Mouse (Mus musculus) mesoderm, embryonic 11.5 days (tissue): ENCODE measurements around the gene Cfap100.

ENCODE experiments used
- DNase-seq: peaks from one replicate; pipeline ENCODE4 v3.0.0-alpha.2; 2012; ENCODE audit warnings: low read depth, low spot score

The Cfap100 gene

DNA sequence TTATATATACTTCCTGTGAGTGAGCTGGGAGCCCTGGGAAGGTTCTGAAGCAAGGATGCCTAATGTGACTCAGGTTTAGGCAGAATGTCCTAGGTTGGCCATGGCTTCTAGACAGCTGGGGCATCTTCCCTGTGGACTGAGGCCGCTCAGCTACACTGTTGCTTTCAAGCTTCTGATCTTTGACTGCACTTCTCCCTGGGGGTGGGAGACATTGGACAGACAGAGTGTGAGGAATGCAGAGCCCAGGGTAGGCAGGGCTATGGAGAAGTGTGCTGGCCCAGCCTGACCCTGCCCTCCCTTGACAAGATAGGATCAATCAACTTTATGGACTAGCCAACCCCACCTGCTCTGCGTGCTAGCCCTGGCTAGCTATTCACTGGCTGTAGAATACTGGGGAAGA is 32.6 kb upstream of the Cfap100 start:
- DNase-seq, result no peak

DNA sequence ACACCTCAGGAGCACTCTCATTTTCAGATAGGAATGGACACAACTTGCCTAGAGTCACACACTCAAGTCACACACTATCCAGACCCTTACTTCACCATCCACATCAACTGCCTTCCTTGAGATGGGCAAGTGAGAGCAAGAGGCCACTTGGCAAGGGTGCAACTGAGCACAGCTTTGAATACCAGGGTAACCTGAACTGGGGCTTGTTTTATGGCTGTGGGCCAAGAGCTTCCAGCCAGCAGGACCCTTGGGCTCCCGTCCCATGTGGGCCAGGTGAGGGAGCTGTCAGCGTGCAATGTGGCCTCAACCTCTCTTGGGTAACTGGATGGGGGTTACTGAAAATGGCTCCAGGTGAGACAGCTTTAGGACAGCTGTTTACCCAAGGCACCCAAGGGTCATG is 28.8 kb upstream of the Cfap100 start:
- no peak for DNase-seq

DNA sequence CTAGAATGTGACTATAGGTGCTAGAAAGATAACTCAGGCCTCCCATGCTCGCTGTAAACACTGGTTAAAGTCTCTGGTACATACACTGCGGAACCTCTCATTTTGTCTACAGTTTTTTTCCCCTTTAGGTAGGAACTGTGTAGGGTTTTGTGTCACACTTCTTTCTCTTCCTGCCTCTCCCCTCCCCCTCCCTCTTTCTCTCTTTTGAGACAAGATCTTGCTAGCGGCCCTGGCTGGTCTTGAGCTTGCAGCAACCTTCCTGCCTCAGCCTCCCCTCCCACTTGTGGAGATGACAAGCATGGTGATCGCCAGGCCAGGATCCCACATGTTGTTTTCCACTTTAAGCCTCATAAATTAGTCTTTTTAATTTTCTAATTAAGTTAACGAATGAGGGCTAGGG is 25.2 kb upstream of the Cfap100 start:
- no peak for DNase-seq

DNA sequence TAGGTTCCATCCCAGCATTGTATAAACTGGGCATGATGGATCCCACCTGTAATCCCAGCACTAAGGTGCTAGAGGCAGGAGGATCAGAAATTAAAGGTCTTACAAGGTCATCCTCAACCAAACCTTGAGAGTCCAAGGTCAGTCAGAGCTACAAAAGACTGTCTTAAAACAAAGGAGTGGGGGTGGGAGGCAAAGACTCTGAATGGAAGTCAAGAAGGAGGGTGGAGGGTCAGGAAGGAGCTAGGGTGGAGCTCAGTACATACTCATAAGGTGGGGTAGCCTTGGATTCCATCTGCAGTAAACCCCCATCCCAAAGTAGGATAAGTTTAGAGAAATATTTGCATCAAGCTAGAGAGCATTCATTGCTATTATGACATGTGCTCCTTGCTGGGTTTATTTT is 24.0 kb upstream of the Cfap100 start:
- DNase-seq, result no peak

DNA sequence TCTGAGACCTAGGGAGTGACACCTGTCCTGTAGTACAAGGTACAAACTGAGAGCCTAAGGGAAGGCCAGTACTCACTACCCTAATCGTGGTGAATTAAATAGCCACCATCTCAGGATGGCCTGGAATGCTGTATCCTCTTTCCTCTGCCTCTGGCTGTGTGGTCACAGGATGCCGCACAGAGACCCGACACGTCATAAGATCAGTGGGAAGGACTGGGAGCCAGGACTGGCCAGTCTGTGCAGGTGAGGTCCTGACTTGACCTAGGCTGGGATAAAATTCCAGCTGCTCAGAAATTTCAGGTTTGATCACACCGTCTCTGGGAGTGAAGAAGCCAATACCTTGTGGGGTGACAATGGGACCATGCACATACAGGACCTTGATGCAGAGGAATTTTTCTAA is 22.9 kb upstream of the Cfap100 start:
- no peak for DNase-seq

DNA sequence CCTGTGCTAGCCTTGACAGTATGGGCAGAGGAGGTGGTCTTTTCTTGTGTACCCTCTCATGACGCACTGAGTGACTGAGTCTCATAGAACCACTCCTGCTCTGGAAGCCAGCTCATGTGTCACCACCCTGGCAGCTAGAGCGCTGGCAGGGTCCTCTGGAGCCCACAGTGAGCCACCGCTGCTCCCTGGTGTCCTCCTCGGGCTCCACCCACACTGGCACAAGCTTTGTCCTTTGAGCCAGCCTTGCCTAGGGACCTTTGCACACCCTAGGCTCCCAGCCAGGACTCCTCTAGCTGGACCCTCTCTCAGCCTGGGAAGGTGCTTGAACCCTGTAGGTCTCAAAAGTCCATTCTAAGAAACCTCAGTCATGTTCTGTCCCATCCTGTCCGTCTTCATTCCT is 22.1 kb upstream of the Cfap100 start:
- no peak for DNase-seq

DNA sequence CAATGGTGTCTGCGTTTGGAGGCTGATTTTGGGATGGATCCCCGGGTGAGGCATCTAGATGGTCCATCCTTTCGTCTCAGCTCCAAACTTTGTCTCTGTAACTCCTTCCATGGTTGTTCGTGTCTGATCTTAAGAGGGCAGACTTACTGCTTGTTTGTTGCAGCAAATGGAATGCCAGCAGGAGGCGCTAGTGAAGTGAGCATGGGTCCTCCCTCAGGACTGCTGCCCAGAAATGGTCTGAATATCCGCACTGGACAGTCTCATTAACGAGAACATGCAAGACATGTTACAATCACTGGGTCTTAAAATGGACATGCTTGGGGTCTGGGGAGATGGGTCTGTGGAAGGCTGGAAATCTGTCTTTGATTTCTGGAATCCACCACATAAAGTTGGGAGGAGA is 21.6 kb upstream of the Cfap100 start:
- peak; percentile 70 for DNase-seq

DNA sequence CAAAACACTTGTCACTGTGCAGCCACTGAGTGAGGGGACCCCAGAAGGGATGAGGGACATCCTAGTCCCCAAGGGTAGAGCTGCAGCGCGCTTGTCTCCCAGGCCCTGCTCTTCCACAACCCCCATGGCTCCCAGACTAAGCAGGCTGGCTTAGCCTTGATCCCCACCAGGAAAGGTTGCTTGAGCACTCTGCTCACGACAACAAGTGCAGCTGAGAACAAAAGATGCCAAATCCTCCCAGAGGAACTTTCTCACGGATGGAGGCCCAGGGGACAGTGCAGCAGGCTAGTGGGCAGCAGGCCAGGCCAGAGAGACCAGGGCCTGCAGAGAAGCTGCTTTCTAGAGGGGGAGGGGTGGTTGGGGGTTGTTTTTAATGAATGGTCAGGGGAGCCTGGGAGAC is 18.3 kb upstream of the Cfap100 start:
- no peak for DNase-seq

DNA sequence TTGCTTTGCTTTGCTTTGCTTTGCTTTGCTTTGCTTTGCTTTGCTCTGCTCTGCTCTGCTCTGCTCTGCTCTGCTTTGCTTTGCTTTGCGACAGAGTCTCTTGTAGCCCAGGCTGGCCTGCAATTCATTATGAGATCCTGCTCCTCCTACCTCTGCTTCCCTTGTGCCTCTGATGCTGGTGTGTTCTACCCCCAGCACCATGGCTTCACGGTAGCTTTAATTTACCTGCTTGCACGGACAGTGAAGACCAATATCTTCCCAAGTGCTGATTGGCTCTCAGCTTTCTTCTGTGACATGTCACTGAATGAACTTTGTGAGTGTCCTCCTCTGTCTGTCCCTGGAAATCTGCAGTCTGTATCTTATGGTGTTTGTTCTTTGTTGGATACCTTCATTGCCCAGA is 8.4 kb upstream of the Cfap100 start:
- DNase-seq, result no peak

DNA sequence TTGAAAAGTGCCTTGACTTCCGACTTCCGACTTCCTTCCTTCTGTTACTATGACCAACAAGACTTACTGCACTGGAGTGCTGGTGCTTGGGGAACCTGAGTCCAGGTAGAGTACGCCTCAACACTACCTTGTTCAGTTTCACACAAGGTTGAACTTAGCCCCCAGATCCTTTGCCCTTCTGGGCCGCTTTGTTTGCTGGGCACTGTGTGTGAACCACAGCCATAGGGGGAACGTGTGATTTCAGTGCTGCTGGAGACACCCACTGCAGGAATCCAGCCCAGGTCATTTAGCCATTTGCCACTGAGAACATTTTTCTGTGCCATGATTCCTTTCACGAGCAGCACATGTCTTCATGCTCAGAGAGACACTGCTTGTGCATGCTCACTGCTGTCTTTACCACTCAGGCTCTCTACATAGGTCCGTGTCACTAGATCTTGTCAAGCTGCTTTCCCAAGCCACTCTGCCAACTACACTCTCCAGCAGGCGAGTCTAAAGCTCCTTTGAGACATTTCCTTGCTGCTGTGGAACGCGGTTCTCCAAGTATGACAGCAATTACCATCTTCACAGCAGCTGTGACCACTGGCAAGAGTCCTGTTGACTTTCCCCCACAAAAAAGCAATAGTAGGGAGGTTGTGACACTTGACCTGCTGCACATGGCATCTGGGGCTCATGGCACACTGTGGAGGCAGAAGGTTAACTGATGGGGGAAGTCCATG is 7.8 kb upstream of the Cfap100 start:
- no peak for DNase-seq

DNA sequence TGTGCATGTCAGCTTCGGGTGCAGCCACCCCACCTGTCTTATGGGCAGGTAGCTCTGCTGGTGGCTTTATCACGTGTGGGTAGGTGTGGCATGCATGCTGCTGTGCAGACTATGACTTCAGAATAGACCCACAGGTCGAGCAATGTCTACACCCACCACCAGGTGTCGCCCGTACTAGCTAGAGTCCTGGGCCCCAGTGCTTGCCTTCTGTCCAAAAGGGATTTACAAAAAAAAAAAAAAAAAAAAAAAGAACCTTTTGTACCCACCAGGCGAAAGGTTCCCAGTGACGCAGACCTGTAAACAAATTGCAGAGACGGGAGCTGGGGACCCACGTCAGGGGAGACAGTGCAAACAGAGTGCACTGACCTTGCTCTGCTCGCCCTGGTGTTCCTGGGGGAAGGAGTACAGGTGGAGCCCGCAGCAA is 6.6 kb upstream of the Cfap100 start:
- peak; percentile 79 for DNase-seq

DNA sequence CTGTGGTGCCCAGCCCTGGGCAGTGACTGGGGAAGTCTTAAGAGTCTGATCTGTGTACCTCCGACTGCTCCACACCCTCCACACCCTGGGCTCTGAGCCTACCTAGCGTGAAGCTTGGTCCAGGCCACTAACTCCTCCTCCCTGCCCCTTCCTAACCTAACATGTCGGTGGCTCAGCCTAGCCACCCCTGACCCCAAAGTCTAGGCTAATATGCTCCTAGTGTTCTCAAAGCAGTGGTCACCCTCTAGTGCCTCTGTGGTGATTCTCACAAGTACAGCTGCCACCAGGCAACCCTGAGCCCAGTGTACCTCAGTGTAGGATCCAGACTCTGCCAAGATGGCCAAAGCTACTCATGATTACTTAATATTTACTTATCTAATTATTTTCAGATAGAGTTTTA is 6.1 kb upstream of the Cfap100 start:
- DNase-seq, result no peak

DNA sequence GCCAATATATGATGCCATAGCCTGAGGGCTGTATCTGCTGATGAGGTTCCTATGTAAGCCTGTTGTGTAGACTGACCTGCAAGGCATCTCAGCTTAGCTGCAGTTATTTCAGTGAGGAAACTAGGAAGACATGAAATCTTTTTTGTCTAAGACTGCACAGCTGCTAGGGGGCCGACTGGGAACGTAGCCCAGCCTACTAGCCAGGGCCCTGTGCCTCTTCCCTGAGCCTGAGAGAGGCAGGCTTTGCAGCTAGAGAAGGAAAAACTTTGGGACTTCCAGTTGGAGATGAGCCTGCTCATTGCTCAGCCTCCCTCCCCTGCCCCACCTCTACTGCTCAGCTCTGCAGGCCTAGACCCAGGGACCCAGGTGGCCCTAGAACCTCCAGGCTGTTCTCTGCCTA is 2.9 kb upstream of the Cfap100 start:
- DNase-seq, result no peak

DNA sequence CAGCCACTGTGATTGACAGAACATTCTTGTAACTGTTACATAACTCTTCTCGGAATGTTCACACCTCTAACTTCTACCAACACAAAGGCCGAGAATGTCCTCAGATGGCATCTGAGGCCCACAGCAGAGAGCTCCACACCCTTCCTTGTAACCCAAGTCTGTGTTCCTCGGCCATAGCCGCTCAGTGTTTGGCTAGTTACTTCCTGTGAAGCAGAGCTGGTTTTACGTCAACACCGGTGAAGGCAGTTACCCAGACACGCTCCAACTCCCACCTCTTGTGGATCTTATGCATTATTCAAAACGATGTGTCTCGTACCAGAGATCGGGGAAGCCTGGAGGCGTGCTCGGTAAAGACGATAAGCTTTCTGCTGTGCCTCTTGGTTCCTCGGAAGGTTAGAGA is 1.3 kb upstream of the Cfap100 start:
- DNase-seq, result no peak

DNA sequence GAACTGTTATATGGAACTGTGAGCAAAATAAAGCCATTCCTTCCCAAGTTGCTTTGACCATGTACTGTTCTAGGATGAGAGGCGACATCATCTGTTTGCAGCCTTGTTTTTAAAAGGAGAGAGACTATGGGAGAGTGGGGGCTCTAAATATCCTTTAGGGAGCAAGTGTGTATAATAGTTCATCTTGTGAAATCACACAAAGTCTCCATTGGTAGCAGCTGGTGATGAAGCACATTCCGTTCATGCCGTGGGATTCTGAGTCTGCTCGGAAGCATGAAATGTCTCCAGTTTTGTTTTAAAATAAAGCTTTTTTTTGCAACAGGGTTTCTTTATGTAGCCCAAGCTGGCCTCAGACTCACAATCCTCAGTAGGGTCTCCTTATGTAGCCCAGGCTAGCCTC is 2.6 kb downstream of the Cfap100 start:
- no peak for DNase-seq

DNA sequence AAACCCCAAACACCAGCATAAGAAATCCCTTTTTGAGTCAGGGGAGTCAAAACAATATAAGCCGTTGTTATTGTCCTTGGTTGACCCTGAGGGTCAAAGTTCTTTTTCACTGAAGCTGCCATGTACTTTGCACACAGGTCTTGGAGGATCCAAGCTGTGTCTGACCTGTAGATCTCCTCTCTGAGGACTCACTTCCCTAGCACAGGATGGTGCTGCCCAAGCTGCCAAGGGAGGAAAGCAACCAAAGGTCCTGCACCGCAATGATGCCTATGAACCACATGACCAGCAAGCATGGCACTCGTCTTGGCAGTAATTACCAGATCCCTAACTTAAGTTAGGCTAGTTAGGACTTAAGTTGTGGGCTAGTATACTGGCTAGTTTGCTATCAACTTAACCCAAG is 3.2 kb downstream of the Cfap100 start:
- DNase-seq, result no peak

DNA sequence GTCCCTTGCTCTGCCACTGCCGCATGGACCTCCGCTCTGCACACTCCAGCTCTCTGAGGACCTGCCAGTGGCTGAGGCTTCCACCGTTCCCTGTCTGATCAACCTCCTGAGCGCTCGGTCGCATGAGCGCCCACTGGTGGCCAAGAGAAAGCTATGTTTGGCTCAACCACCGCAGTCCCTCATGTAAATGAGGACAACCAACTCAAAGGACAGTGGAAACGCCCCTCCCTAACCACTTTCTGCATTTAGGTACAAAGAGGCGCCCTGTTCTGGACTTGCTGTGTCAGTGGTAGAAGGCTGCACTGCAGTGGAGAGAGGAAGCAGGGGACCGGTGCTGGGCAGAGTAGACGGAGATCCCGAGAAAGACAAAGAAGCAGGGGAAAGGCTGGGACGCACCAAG is 6.0 kb downstream of the Cfap100 start:
- peak; percentile 92 for DNase-seq

DNA sequence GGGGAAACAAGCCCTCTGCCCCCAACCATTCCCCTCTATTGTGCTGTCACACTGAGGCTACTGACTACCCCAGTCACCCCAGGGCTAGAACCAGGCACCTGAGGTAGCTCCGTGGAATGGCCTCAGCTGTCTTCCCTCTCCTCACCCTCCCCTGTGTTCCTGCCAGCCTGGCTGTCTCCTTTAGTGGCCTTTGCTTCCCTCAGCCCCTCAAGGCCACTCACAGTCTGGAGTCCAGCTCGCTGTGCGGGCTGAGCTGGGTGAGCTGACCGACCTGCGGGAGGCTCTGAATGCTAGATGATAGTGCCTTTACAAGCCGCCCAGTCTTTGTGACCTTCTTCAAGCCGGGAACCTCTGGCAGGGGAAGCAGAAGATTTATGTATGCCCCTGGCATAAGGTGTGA is 16.7 kb downstream of the Cfap100 start:
- DNase-seq, result no peak

DNA sequence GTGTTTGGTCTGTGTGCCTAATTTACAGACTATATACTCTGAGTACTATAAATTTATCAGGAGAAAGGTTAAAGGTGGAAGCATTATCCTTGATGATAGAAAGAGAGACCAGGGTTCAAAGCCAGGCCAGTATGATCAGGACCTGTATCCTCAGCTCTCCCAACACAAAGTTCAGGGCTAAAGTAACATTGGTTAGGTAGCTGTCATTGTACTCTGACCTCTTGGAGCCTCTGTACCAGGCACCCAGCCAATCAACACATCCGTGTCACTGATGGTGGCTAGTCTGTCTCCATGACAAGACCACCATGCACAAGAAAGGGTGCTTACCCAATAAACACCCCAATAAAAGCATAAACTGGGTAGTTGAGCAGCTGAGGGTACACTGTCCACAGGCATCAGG is 17.6 kb downstream of the Cfap100 start:
- no peak for DNase-seq

DNA sequence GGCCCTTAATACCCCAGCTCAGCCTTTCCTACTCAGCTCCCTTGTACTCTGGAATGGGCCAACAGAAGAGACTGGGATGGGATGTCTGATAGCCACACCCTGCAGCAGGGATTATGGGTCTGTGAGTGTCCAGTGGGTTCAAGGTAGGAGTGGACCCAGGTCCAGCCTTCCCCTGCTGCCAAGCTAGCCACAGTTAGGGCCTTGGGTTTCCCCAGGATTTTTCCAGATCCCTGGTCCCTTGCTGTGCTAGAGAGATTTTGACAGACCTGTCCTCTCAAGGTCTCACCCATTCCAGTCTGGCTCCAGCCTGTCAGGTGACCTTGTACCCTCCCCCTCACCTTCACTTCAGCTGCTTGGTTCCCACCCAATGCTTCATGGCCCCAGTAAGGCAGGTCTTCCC is 20.0 kb downstream of the Cfap100 start:
- no peak for DNase-seq

DNA sequence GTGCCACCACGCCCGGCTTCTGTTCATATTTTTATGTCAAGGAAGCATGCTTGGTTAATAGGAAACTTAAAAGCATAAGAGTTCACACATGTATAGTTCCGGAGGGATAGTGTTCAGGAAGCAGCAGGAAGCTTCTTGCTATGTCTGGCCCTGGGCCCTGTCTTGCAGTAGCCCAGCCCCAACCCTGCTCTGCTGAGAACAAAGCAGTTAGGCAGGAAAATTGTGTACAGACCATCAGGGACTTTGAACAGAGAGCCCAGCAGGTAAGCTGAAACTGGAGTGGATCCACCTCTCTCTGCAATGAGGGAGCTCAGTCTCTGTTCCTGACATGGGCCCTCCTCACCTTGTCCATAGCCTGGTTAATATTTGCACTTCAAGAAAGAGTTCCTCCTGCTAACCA is 31.3 kb downstream of the Cfap100 start:
- DNase-seq, result no peak

DNA sequence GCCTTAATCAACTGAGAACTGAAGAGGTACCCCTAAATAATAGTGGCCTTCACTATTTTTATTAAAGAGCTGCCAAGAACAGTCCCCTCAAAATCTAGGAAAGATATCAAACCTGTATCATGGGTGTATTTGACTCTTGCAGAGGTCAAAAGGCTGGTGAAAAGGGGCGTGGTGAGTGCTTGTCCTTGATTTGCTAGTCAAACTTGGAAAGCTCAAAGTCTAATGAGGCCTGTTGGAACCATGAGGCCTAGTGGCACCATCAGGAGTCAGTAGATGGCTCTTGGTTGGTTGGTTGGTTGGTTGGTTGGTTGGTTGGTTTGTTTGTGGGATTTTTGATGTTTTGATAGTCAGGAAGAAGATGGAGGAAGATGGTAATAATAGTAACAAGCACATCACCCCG is 32.8 kb downstream of the Cfap100 start:
- no peak for DNase-seq

DNA sequence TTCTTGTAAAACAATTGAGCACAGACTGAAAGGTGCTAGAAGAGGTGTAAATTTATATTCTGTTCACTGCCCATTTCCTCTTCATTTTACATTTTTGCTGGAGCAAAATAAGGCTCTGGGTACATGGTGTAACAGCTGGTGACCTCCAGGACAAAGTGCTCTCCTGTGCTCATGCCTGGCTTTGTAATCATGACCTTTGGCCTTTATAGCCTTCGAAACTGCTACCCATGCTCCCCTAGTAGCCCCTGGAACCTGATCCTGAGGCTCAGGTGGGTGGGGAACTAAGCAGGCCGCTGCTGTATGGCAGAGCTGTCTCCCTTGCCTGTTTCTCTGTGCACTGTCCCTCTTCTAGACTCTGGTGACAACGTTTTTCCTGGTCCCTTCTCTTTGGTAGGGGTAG is 34.6 kb downstream of the Cfap100 start:
- DNase-seq, result no peak

DNA sequence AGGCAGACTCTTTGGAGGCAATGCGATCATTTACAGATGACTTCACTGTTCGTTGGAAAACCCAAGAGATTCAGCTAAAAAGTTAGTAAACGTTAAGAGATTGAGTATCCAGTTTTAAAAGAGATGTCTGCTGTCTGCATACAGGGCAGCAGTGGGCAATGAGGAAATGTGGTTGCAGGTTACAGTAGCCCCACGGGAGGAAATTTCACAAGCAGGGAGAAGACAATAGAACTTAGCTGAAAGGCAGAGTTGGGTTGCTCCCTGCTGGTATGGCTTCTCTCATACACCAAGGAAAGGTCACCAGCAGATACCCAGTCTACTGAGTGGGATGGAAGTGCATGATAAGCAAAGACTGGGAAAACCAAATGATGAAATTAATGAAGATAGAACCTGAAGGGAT is 38.0 kb downstream of the Cfap100 start:
- no peak for DNase-seq
